Mouse (Mus musculus) lung, embryonic 14.5 days (tissue): ENCODE results near the gene Lin9. TPM values are rescaled to one million over a fixed set of nuclear protein-coding genes. Genes with fewer than 3 reads are reported as not detected.

Source experiments
- ATAC-seq: fragments of 200-750 bp; cut with Nextera tagmentation; 2 replicates; pipeline ENCODE4 v1.8.0; 2017; ENCODE audit warnings: mild to moderate bottlenecking, moderate TSS enrichment, moderate library complexity; ENCODE audit not compliant: insufficient read depth
- DNase-seq: peaks from one replicate; pipeline ENCODE4 v3.0.0-alpha.2; 2015
- H3K27ac ChIP-seq: fragments of 300-500 bp; sonication (generic); 2 replicates; pipeline ENCODE4 v1.5.1; 2014; ENCODE audit warnings: low read depth, mild to moderate bottlenecking, moderate library complexity
- H3K27me3 ChIP-seq: fragments of 300-500 bp; sonication (generic); 2 replicates; pipeline ENCODE4 v1.6.1; 2014; ENCODE audit warnings: low read length, control low read depth; ENCODE audit not compliant: insufficient read depth
- H3K36me3 ChIP-seq: fragments of 300-500 bp; sonication (generic); 2 replicates; pipeline ENCODE4 v1.6.1; 2014; ENCODE audit warnings: control low read depth; ENCODE audit not compliant: insufficient read depth
- H3K4me1 ChIP-seq: fragments of 300-500 bp; sonication (generic); 2 replicates; pipeline ENCODE4 v1.6.1; 2014; ENCODE audit warnings: antibody characterized with exemption, control low read depth; ENCODE audit not compliant: insufficient read depth
- H3K4me2 ChIP-seq: fragments of 300-500 bp; sonication (generic); 2 replicates; pipeline ENCODE4 v1.6.1; 2014; ENCODE audit warnings: mild to moderate bottlenecking
- H3K4me3 ChIP-seq: fragments of 300-500 bp; sonication (generic); 2 replicates; pipeline ENCODE4 v1.5.1; 2014; ENCODE audit warnings: low read depth, low read length
- H3K9ac ChIP-seq: fragments of 300-500 bp; sonication (generic); 2 replicates; pipeline ENCODE4 v1.6.1; 2014
- H3K9me3 ChIP-seq: fragments of 300-500 bp; sonication (generic); 2 replicates; pipeline ENCODE4 v1.6.1; 2016; ENCODE audit warnings: low read depth, low read length, control low read depth
- CTCF ChIP-seq: IDR thresholded peaks from 2 replicates; pipeline ENCODE4 v1.5.1; 2016; ENCODE audit warnings: antibody characterized with exemption, low read depth
- WGBS: fragments of 180-500 bp; shearing (Covaris S2); extraction: QIAGEN DNeasy Blood & Tissue Kit; methylation state at CpG from one replicate; pipeline ENCODE4 v1.1.7; 2014; 5-methylcytosine and 5-hydroxymethylcytosine counted together
- polyA plus RNA-seq: library from polyadenylated mRNA; unstranded; fragments of >200 nt; fragmentation: Nextera tagmentation; extraction: Ambion mirVana; gene quantifications from 2 replicates; pipeline ENCODE4 v1.2.1, GENCODE M21; 2014

The Lin9 gene
- polyA plus RNA-seq, 1 experiment from 2014 or later = 23.6 TPM

- peak; percentile 49 for DNase-seq
- Histone ChIP-seq H3K27ac (peak overlapping the region; percentile 97), H3K9ac (peak overlapping the region; percentile 99), H3K4me1 (peaks cover 14% of the 10 kb centered on the region), H3K9me3 (no peaks in the 10 kb centered on the region), H3K27me3 (no peaks in the 10 kb centered on the region), H3K4me3 (peak overlapping the region; percentile 95), H3K36me3 (no peaks in the 10 kb centered on the region; the same call in 1 of the 2 replicates), H3K4me2 (peak overlapping the region; percentile 83)
- ATAC-seq = peak; percentile 67
- no peak for TF ChIP-seq CTCF
- WGBS = 2% methylated on average over 50 of the region's 50 CpGs
Measured at GRCm38 (mm10) chr1:180641518-180642227, 723 bp downstream of the Lin9 start.

GRCm38 (mm10) chr1:180642228-180642564, 1.2 kb downstream of the Lin9 start:
- 71% methylated on average over 8 of the region's 8 CpGs for WGBS

GRCm38 (mm10) chr1:180691284-180691683, 50.3 kb downstream of the Lin9 start:
- Histone ChIP-seq H3K4me2 (no peak overlapping the region), H3K36me3 (peaks cover 46% of the 10 kb centered on the region), H3K4me3 (no peak overlapping the region), H3K9me3 (no peaks in the 10 kb centered on the region), H3K4me1 (no peaks in the 10 kb centered on the region), H3K27me3 (peaks cover 7% of the 10 kb centered on the region), H3K27ac (no peak overlapping the region), H3K9ac (no peak overlapping the region)
- TF ChIP-seq CTCF = no peak
- DNase-seq (no peak), ATAC-seq (no peak)
- 80% methylated on average over 7 of the region's 7 CpGs for WGBS

More at GRCm38 (mm10) chr1:180642228-180642564, 1.2 kb downstream of the Lin9 start:
- Histone ChIP-seq H3K27me3 (no peaks in the 10 kb centered on the region), H3K9me3 (no peaks in the 10 kb centered on the region), H3K27ac (no peak overlapping the region), H3K4me3 (peak overlapping the region; percentile 95), H3K9ac (peak overlapping the region; percentile 99), H3K36me3 (no peaks in the 10 kb centered on the region; the same call in 1 of the 2 replicates), H3K4me1 (peaks cover 14% of the 10 kb centered on the region), H3K4me2 (peak overlapping the region; percentile 83)
- no peak for TF ChIP-seq CTCF
- ATAC-seq = no peak
- no peak for DNase-seq

- Histone ChIP-seq H3K4me2 (peak within 1 kb of the TSS; percentile 73), H3K4me3 (peak within 1 kb of the TSS; percentile 46), H3K27me3 (peaks cover 34% of the 10 kb centered on the region), H3K36me3 (0 out of 2 replicates have a peak, but pooled peaks cover 5% of the 10 kb centered on the region), H3K9ac (peak within 1 kb of the TSS; percentile 43), H3K9me3 (no peaks in the 10 kb centered on the region), H3K4me1 (no peaks in the 10 kb centered on the region), H3K27ac (no peak within 1 kb of the TSS)
- TF ChIP-seq CTCF = no peak
- DNase-seq = peak; percentile 61
- 2% methylated on average over 79 of the region's 79 CpGs for WGBS
- peak; percentile 67; the same call in 1 of the 2 replicates for ATAC-seq
Measured at GRCm38 (mm10) chr1:180696626-180697352, 55.8 kb downstream of the Lin9 start, which contains the start of gene Mixl1. Mixl1 (minus strand) TSS chr1:180697034.

- H3K9me3 ChIP-seq = no peaks in the 10 kb centered on the region
- no peak for TF ChIP-seq CTCF
- H3K9ac ChIP-seq = no peak overlapping the region
- DNase-seq = no peak
- H3K27ac ChIP-seq = no peak overlapping the region
- H3K4me1 ChIP-seq = no peaks in the 10 kb centered on the region
- 53% methylated on average over 5 of the region's 5 CpGs for WGBS
- H3K4me2 ChIP-seq = no peak overlapping the region
- no peaks in the 10 kb centered on the region for H3K36me3 ChIP-seq
- peaks cover 34% of the 10 kb centered on the region for H3K27me3 ChIP-seq
- H3K4me3 ChIP-seq = no peak overlapping the region
- ATAC-seq = no peak
Measured at GRCm38 (mm10) chr1:180698063-180698462, 57.1 kb downstream of the Lin9 start.

GRCm38 (mm10) chr1:180703400-180703799, 62.5 kb downstream of the Lin9 start:
- TF ChIP-seq CTCF = no peak
- ATAC-seq (no peak), DNase-seq (peak; percentile 36)
- no peaks in the 10 kb centered on the region for H3K9me3 ChIP-seq
- H3K4me3 ChIP-seq = no peak overlapping the region
- peak overlapping the region; percentile 42 for H3K4me2 ChIP-seq
- no peak overlapping the region for H3K9ac ChIP-seq
- WGBS = 30% methylated on average over 6 of the region's 6 CpGs
- H3K27me3 ChIP-seq = peaks cover 6% of the 10 kb centered on the region; the same call in 1 of the 2 replicates
- H3K27ac ChIP-seq = no peak overlapping the region
- H3K36me3 ChIP-seq = no peaks in the 10 kb centered on the region
- H3K4me1 ChIP-seq = no peaks in the 10 kb centered on the region

- no peak overlapping the region for H3K9ac ChIP-seq
- H3K4me1 ChIP-seq = 0 out of 2 replicates have a peak, but pooled peaks cover 5% of the 10 kb centered on the region
- H3K27me3 ChIP-seq = no peaks in the 10 kb centered on the region
Measured at GRCm38 (mm10) chr1:180707368-180707767, 66.4 kb downstream of the Lin9 start.

More at GRCm38 (mm10) chr1:180707368-180707767, 66.4 kb downstream of the Lin9 start:
- H3K9me3 ChIP-seq = no peaks in the 10 kb centered on the region
- no peak for TF ChIP-seq CTCF
- no peak for ATAC-seq
- DNase-seq = peak; percentile 4
- no peak overlapping the region for H3K4me2 ChIP-seq
- H3K4me3 ChIP-seq = no peak overlapping the region
- H3K27ac ChIP-seq = no peak overlapping the region
- 29% methylated on average over 3 of the region's 3 CpGs for WGBS
- no peaks in the 10 kb centered on the region for H3K36me3 ChIP-seq
